Mouse (Mus musculus) liver, embryonic 13.5 days (tissue): ENCODE measurements at regions not wholly inside any gene's neighbourhood (a gene's known extent, or its start where the extent isn't known, plus 50 kb on each side); places are given as distances from the start of the nearest gene placed in this dataset.

ENCODE experiments used
- ATAC-seq: fragments of 200-750 bp; cut with Nextera tagmentation; 2 replicates; pipeline ENCODE4 v1.8.0; 2017; ENCODE audit warnings: low read depth, mild to moderate bottlenecking, moderate number of reproducible peaks, moderate library complexity
- DNase-seq: peaks from one replicate; pipeline ENCODE4 v3.0.0; 2022
- H3K27ac ChIP-seq: fragments of 300-500 bp; sonication (generic); 2 replicates; pipeline ENCODE4 v1.5.1; 2015; ENCODE audit warnings: moderate library complexity, mild to moderate bottlenecking, inconsistent platforms
- H3K27me3 ChIP-seq: fragments of 300-500 bp; sonication (generic); 2 replicates; pipeline ENCODE4 v1.6.1; 2015; ENCODE audit warnings: mild to moderate bottlenecking, inconsistent platforms
- H3K36me3 ChIP-seq: fragments of 300-500 bp; sonication (generic); 2 replicates; pipeline ENCODE4 v1.6.1; 2015; ENCODE audit warnings: mild to moderate bottlenecking, inconsistent platforms
- H3K4me1 ChIP-seq: fragments of 300-500 bp; sonication (generic); replicated peaks from 2 replicates; pipeline ENCODE4 v1.6.1; 2015; ENCODE audit warnings: inconsistent platforms
- H3K4me2 ChIP-seq: fragments of 300-500 bp; sonication (generic); 2 replicates; pipeline ENCODE4 v1.6.1; 2015; ENCODE audit warnings: inconsistent platforms, mild to moderate bottlenecking, moderate library complexity
- H3K4me3 ChIP-seq: fragments of 300-500 bp; sonication (generic); replicated peaks from 2 replicates; pipeline ENCODE4 v1.5.1; 2015; ENCODE audit warnings: mild to moderate bottlenecking, inconsistent platforms
- H3K9ac ChIP-seq: fragments of 300-500 bp; sonication (generic); 2 replicates; pipeline ENCODE4 v1.6.1; 2015; ENCODE audit warnings: mild to moderate bottlenecking, inconsistent platforms
- H3K9me3 ChIP-seq: fragments of 300-500 bp; sonication (generic); replicated peaks from 2 replicates; pipeline ENCODE4 v1.6.1; 2016; ENCODE audit warnings: inconsistent platforms
- WGBS: fragments of 180-500 bp; shearing (Covaris S2); methylation state at CpG from one replicate; pipeline ENCODE4 v1.1.7; 2015; ENCODE audit not compliant: insufficient replicate concordance; 5-methylcytosine and 5-hydroxymethylcytosine counted together

DNA sequence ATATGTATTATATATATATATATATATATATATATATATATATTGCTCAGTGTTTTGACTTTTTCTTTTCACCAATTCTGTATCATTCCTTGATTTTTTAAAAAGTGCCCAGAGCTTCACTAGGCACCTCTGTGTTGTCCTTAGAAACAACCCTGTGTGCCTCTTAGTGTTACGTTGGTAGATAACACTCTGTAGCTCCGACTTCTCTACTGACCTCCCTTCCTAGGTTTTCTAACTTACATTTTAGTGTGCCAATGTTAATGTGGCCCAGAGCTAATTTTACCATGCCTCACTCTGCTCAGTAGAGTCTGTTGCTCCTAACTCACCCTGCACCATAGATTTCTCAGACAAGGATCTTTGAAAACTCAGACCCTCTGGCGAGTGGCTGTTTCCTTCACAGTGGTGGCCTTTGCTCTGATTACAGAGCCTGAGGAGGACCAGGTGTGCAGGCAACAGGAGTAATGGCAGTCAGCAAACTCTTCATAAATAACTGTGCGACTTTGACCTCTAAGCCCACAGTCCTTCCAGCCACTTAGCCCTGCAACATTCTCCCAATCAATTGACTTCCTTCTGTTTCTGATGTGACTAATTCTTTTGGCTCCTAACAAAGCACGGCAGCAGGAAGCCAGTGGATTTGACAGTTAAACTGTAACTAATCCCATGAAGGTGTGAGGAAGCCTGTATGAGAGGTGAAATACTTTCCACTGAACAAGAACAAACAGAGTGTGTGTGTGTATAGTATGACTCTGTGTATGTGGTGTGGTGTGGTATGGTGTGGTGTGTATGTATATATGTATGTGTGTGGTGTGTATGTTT is 53.6 kb upstream of the Actr3 start:
- Histone ChIP-seq H3K4me1 (no peaks in the 10 kb centered on the region), H3K27ac (no peak overlapping the region), H3K4me3 (no peak overlapping the region), H3K9ac (no peak overlapping the region), H3K36me3 (no peaks in the 10 kb centered on the region), H3K9me3 (no peaks in the 10 kb centered on the region), H3K4me2 (no peak overlapping the region), H3K27me3 (no peaks in the 10 kb centered on the region)
- DNase-seq, result no peak
- ATAC-seq, result peak; percentile 45; the same call in 1 of the 2 replicates
- 52% methylated on average over 5 of the region's 5 CpGs for WGBS

DNA sequence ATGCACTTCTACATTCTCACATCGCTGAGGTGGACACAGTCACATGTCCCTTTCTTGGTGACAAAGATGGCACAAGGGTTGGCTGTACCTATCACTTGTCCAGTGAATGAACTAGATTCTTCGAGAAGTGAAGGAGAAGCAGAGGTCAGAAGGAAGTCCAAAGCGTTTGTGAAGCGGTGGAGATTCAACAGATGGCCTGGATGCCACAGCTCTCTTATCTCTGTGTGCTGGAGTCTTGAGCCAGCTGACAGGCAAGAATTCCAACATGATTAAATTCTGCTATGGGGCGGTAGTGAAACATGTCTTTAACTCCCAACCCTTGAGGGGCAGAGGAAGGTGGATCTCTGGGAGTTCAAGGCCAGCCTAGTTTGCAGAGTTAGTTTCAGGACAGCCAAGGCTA is 55.5 kb upstream of the Actr3 start:
- H3K27me3 ChIP-seq, result no peaks in the 10 kb centered on the region
- H3K9ac ChIP-seq, result no peak overlapping the region
- H3K4me1 ChIP-seq, result no peaks in the 10 kb centered on the region
- H3K9me3 ChIP-seq, result no peaks in the 10 kb centered on the region
- WGBS, result 56% methylated on average over 5 of the region's 5 CpGs
- no peaks in the 10 kb centered on the region for H3K36me3 ChIP-seq
- no peak overlapping the region for H3K4me3 ChIP-seq
- H3K27ac ChIP-seq, result no peak overlapping the region
- ATAC-seq (no peak), DNase-seq (no peak)
- no peak overlapping the region for H3K4me2 ChIP-seq

GRCm38 (mm10) chr1:125494598-125494997 is 59.1 kb upstream of the Actr3 start:
- DNase-seq, result no peak
- no peak for ATAC-seq
- no peaks in the 10 kb centered on the region for H3K4me1 ChIP-seq
- WGBS, result 70% methylated on average over 6 of the region's 6 CpGs
- H3K27ac ChIP-seq, result no peak overlapping the region
- H3K27me3 ChIP-seq, result no peaks in the 10 kb centered on the region
- no peaks in the 10 kb centered on the region for H3K36me3 ChIP-seq
- H3K4me3 ChIP-seq, result no peak overlapping the region
- no peaks in the 10 kb centered on the region for H3K9me3 ChIP-seq
- H3K9ac ChIP-seq, result no peak overlapping the region
- H3K4me2 ChIP-seq, result no peak overlapping the region

DNA sequence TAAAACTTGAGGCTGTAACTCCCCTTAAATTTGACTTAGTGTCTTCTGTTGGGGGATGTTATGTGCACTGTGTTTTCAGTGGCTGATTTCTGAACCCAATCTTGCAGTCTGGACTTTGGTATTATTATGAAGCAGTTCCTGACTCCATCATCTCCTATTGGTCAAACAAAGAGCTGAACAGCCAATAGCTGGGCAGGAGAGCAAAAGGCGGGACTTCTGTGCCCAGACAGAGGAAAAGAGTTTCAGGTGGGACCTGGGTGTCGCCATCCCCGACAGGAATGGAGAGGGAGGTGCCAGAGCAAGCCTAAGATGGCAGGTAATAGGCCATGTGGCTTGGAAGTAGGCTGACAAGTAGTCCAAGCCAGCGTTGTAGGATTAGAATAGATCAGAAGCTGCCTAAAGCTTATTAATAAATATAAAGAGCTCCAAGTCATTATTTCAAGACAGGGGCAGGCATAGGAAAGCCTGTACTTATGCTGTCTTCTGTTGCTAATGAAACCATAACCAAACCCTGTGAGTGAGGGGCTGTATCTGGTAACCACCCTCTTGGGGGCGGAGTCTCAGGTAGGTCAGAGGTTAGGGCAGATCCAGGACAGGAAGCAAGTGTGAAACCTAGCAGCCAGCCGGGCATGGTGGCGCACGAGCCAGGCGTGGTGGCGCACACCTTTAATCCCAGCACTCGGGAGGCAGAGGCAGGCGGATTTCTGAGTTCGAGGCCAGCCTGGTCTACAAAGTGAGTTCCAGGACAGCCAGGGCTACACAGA is 60.0 kb upstream of the Actr3 start:
- H3K4me2 ChIP-seq, result no peak overlapping the region
- H3K9ac ChIP-seq, result no peak overlapping the region
- no peak for DNase-seq
- no peaks in the 10 kb centered on the region for H3K27me3 ChIP-seq
- no peaks in the 10 kb centered on the region for H3K36me3 ChIP-seq
- no peak overlapping the region for H3K27ac ChIP-seq
- no peaks in the 10 kb centered on the region for H3K9me3 ChIP-seq
- ATAC-seq, result no peak
- H3K4me3 ChIP-seq, result no peak overlapping the region
- H3K4me1 ChIP-seq, result no peaks in the 10 kb centered on the region
- 77% methylated on average over 13 of the region's 13 CpGs for WGBS

DNA sequence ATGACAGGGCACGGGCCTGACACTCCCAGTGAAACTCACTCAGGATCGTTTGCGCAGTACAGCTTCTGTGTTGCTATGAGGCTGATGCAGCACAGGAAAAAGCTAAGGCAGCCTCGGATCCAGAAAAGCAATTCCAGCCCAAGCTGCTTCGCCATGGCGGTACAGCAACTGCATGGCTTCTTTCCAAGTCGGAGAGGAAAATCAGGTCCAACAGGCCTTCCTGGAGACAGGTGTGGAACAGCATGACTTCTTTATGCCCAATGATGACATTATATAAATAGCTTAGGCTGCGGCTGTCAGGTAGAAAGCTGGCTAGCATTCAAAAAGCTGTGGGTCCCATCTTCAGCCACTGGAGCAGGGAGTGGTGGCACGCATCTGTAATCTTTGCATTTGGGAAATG is 61.5 kb upstream of the Actr3 start:
- Histone ChIP-seq H3K4me2 (no peak overlapping the region), H3K4me3 (no peak overlapping the region), H3K27me3 (no peaks in the 10 kb centered on the region), H3K4me1 (no peaks in the 10 kb centered on the region), H3K9ac (no peak overlapping the region), H3K27ac (no peak overlapping the region), H3K36me3 (no peaks in the 10 kb centered on the region), H3K9me3 (no peaks in the 10 kb centered on the region)
- WGBS, result 77% methylated on average over 9 of the region's 9 CpGs
- ATAC-seq, result no peak
- no peak for DNase-seq

GRCm38 (mm10) chr1:125501964-125502517 is 58.4 kb upstream of the Slc35f5 start:
- no peak for DNase-seq
- Histone ChIP-seq H3K27ac (no peak overlapping the region), H3K9ac (no peak overlapping the region), H3K4me1 (no peaks in the 10 kb centered on the region), H3K9me3 (no peaks in the 10 kb centered on the region), H3K27me3 (no peaks in the 10 kb centered on the region), H3K4me3 (no peak overlapping the region), H3K36me3 (no peaks in the 10 kb centered on the region), H3K4me2 (no peak overlapping the region)
- no peak for ATAC-seq
- WGBS, result 69% methylated on average over 4 of the region's 4 CpGs

DNA sequence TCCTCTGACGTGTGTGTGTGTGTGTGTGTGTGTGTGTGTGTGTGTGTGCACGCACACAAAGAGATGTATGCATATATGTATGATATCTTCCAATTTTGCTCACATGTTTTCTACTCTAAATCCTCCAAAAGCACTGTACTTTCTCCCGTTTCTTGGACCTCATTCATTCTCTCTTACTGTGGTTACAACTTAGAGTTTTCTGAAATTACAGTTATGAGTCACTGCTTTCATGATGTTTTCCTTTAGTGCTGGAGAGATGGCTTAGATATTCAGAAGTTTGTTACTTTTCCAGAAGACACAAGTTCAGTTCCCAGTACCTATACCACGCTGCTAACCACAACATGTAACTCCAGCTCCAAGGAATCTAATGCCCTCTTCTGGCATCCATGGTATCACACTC is 56.5 kb upstream of the Slc35f5 start:
- DNase-seq, result no peak
- Histone ChIP-seq H3K27ac (no peak overlapping the region), H3K9ac (no peak overlapping the region), H3K9me3 (no peaks in the 10 kb centered on the region), H3K36me3 (no peaks in the 10 kb centered on the region), H3K27me3 (no peaks in the 10 kb centered on the region), H3K4me1 (no peaks in the 10 kb centered on the region), H3K4me3 (no peak overlapping the region), H3K4me2 (no peak overlapping the region)
- ATAC-seq, result no peak
- 51% methylated on average over 4 of the region's 4 CpGs for WGBS

DNA sequence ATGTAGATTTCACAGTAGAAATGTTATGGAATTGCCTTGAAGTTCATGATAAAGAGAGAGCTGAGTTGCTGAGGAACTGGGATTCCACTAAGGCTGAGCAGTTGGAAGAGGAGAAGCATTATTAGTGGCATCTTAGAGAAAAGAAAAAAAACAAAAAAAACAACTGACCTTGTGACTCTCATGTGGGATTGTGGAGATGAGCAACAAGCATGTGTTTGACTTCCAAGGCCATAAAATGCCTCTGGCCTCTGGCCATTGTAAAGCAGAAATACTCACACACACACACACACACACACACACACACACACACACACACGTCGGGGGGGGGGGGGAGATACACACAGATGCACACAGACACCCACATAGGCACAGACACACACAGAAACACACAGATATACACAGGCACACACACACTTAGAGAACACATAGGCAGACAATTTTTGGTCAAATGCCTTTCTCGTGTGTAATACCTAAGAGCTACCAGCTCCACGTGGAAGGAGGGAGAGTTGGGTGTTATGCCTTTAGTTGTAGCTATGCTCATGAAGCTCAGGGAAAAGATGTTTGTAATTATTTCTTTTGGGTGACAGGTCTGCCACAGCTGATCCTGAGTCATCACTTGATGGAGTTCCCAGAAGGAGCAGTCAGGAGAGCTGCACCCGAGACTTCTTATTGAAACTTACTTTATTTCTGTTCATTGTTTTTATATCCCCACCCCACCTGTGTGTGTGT is 52.4 kb upstream of the Slc35f5 start:
- Histone ChIP-seq H3K4me2 (no peak overlapping the region), H3K9me3 (no peaks in the 10 kb centered on the region), H3K4me3 (no peak overlapping the region), H3K9ac (no peak overlapping the region), H3K27me3 (no peaks in the 10 kb centered on the region), H3K27ac (no peak overlapping the region), H3K4me1 (no peaks in the 10 kb centered on the region), H3K36me3 (no peaks in the 10 kb centered on the region)
- ATAC-seq (no peak), DNase-seq (no peak)
- 54% methylated on average over 3 of the region's 5 CpGs for whole genome bisulfite sequencing

DNA sequence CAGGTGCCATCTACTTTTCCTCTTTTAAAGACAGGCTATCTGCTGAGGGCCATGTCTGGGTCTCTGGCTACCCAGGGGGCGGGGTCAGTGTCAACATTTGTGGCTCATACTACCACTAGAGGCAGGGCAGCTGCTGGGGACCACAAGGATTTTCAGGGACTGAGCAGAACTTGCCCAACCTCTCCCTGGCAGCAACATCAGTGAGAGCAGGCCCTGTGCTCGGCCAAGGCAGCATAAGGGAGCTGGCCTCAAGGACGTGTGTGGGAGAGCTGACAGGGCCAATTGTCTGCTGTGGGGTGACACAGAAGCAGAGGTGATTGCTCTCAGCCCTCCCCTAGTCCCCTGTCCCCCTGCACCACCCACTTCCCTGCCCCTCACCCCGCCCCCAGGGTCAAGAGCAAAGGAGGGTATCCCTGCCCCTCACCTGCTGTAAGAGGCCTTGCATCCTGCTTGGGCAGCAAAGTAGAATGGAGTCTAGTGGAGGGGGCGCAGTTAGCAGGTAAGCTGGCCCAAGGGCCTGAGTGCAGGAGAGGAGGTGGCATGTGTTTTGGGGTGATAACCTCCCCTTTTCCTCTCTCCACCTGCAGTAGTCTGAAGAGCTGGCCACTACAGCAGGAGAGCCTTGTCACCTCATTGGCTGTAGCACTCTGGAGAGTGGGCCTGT is 51.7 kb upstream of the Slc35f5 start:
- no peak overlapping the region for H3K9ac ChIP-seq
- no peaks in the 10 kb centered on the region for H3K27me3 ChIP-seq
- no peak for DNase-seq
- no peak overlapping the region for H3K4me2 ChIP-seq
- ATAC-seq, result no peak
- WGBS, result 58% methylated on average over 5 of the region's 5 CpGs
- no peak overlapping the region for H3K4me3 ChIP-seq
- no peaks in the 10 kb centered on the region for H3K9me3 ChIP-seq
- H3K36me3 ChIP-seq, result no peaks in the 10 kb centered on the region
- no peak overlapping the region for H3K27ac ChIP-seq
- no peaks in the 10 kb centered on the region for H3K4me1 ChIP-seq
